Mouse (Mus musculus): Measurements from ENCODE around the gene Cartpt. TPM values are rescaled to one million over a fixed set of nuclear protein-coding genes. Genes with fewer than 3 reads are reported as not detected.

Cartpt gene
- polyA plus RNA-seq (2012; rRNA removed), result 0.22 TPM in 1 of 2 replicates, not detected in the other

DNA sequence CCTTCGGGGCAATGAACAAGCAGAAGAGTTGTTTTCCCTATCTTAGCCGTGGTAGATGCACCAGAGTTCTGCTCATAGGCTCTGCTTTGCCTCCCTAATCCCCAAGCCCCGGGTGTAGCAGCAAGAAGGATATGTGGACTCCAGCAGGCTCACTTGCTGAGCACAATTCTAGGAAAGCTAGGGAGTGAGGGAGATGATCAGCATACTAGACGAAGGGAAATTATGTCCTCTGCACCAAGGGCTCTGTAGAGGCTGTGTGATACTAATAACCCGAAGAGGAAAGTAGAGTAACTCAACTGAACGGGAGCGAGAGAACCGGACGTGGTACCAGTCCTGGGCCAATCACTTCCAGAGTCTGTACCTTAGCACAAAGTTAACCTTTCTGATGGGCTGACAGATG lies at the start of gene Cartpt:
Gene Cartpt (minus strand): TSS at position 127 of the 400 bp plus-strand sequence.
- H3K4me3 ChIP-seq (ENCODE audit: control insufficient read depth, insufficient read depth, low read length), result no peak within 1 kb of the TSS
- WGBS, result 53% methylated on average over 9 of the region's 9 CpGs
- H3K4me1 ChIP-seq (replicated peaks; ENCODE audit: control insufficient read depth, insufficient read depth, low read length), result no peaks in the 10 kb centered on the region
- peaks cover 4% of the 10 kb centered on the region; the same call in 1 of the 2 replicates for H3K27me3 ChIP-seq (ENCODE audit: control insufficient read depth, insufficient read depth, low read length)
- no peaks in the 10 kb centered on the region for H3K36me3 ChIP-seq (ENCODE audit: control insufficient read depth, insufficient read depth, low read length)
- H3K27ac ChIP-seq (ENCODE audit: control insufficient read depth, insufficient read depth, low read length), result no peak within 1 kb of the TSS
- no peak for TF ChIP-seq POLR2A (IDR thresholded peaks at IDR 0.05; ENCODE audit: control insufficient read depth, extremely low read depth, insufficient read depth, low read length, poor library complexity)
- no peak for TF ChIP-seq CTCF (IDR thresholded peaks at IDR 0.05; ENCODE audit: borderline replicate concordance, control insufficient read depth, extremely low read depth, insufficient read depth, low read length, poor library complexity)
- no peak for DNase-seq

DNA sequence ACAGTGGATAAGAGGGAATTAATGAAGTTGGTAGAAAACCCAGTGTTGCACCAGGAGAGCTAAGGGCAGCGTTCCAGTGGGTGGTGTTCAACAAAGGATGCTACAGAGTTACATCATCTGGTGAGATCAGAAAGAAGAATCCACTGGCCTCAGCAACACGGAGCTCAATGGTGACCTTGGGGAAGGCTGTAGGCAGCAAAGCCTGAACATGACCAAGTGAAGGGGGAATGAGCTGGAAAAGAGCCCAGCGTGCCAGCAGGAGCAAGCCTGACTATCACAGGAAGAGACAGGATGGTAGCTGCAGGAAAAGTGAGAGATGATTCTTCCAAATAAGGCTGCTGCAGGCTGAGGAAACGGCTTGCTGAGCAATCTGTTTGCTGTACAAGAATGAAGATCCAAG lies 46.5 kb upstream of the Cartpt start:
- H3K36me3 ChIP-seq (ENCODE audit: control insufficient read depth, insufficient read depth, low read length), result no peaks in the 10 kb centered on the region
- H3K4me1 ChIP-seq (replicated peaks; ENCODE audit: control insufficient read depth, insufficient read depth, low read length), result no peaks in the 10 kb centered on the region
- no peak overlapping the region for H3K4me3 ChIP-seq (ENCODE audit: control insufficient read depth, insufficient read depth, low read length)
- 95% methylated on average over 4 of the region's 4 CpGs for WGBS
- no peak for DNase-seq
- no peaks in the 10 kb centered on the region for H3K27me3 ChIP-seq (ENCODE audit: control insufficient read depth, insufficient read depth, low read length)
- TF ChIP-seq POLR2A (IDR thresholded peaks at IDR 0.05; ENCODE audit: control insufficient read depth, extremely low read depth, insufficient read depth, low read length, poor library complexity), result no peak
- TF ChIP-seq CTCF (IDR thresholded peaks at IDR 0.05; ENCODE audit: borderline replicate concordance, control insufficient read depth, extremely low read depth, insufficient read depth, low read length, poor library complexity), result no peak
- H3K27ac ChIP-seq (ENCODE audit: control insufficient read depth, insufficient read depth, low read length), result no peak overlapping the region

DNA sequence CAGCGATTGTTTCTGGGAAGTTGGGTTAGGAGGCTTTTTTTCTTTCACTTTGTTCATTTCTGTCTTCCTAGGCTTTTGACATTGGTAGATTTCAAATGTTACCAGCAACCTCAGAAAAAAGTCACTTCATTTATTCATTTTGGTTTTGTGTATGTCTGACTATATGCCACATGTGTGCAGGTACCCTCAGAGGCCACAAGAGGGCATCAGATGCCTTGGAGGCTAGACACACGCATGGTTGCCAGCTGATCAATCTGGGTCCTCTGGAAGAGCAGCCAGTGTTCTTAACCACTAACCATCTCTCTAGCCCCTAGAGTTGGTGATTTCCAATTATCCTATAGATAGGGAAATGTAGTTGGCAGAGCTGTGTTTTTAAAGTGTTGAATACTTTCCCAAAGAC lies 42.6 kb upstream of the Cartpt start:
- no peak overlapping the region for H3K27ac ChIP-seq (ENCODE audit: control insufficient read depth, insufficient read depth, low read length)
- H3K4me1 ChIP-seq (replicated peaks; ENCODE audit: control insufficient read depth, insufficient read depth, low read length), result peaks cover 3% of the 10 kb centered on the region; the same call in 1 of the 2 replicates
- H3K4me3 ChIP-seq (ENCODE audit: control insufficient read depth, insufficient read depth, low read length), result no peak overlapping the region
- no peaks in the 10 kb centered on the region for H3K36me3 ChIP-seq (ENCODE audit: control insufficient read depth, insufficient read depth, low read length)
- H3K27me3 ChIP-seq (ENCODE audit: control insufficient read depth, insufficient read depth, low read length), result no peaks in the 10 kb centered on the region
- no peak for DNase-seq
- no peak for TF ChIP-seq POLR2A (IDR thresholded peaks at IDR 0.05; ENCODE audit: control insufficient read depth, extremely low read depth, insufficient read depth, low read length, poor library complexity)
- WGBS, result 99% methylated on average over 2 of the region's 2 CpGs

DNA sequence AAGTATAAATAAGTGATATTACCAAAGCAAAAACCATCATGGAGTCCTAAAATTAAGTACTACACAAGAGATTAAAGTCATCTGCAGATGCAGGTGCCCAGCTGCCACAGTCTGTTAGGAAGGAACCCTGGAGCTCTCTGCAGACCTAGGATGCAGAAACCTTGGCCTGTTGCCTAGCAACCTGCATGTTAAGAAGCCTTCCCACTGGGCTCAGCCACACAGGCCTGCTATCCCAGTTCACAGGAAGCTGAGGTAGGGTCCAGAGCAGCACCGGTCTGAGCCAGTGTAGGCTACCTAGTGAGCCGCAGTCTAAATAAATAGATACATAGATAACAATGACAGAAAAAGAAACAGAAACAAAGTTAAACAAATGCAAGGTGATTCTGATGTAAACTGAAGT lies 39.7 kb upstream of the Cartpt start:
- DNase-seq, result no peak
- peaks cover 3% of the 10 kb centered on the region; the same call in 1 of the 2 replicates for H3K4me1 ChIP-seq (replicated peaks; ENCODE audit: control insufficient read depth, insufficient read depth, low read length)
- 70% methylated on average over 2 of the region's 2 CpGs for WGBS
- no peak for TF ChIP-seq CTCF (IDR thresholded peaks at IDR 0.05; ENCODE audit: borderline replicate concordance, control insufficient read depth, extremely low read depth, insufficient read depth, low read length, poor library complexity)
- no peak for TF ChIP-seq POLR2A (IDR thresholded peaks at IDR 0.05; ENCODE audit: control insufficient read depth, extremely low read depth, insufficient read depth, low read length, poor library complexity)
- H3K4me3 ChIP-seq (ENCODE audit: control insufficient read depth, insufficient read depth, low read length), result no peak overlapping the region
- H3K27me3 ChIP-seq (ENCODE audit: control insufficient read depth, insufficient read depth, low read length), result no peaks in the 10 kb centered on the region
- no peak overlapping the region for H3K27ac ChIP-seq (ENCODE audit: control insufficient read depth, insufficient read depth, low read length)
- no peaks in the 10 kb centered on the region for H3K36me3 ChIP-seq (ENCODE audit: control insufficient read depth, insufficient read depth, low read length)

DNA sequence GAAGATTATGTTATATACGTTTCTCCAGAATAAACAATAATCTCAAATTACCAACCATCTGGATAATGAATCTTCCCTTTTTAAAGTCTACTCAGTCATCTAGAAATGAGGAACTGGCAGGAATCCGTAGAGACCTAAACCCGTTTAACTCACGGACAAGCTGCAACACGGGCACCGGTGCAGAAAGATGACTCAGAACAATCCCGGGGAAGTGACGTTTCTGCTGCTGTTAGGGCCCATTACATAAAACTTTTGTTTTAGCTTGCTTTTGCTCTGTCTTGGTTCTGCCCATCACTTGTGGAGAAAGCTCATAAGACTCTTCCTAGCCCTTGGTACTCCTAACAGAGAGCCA lies 38.4 kb upstream of the Cartpt start:
- no peak for DNase-seq
- no peaks in the 10 kb centered on the region for H3K27me3 ChIP-seq (ENCODE audit: control insufficient read depth, insufficient read depth, low read length)
- no peak overlapping the region for H3K4me3 ChIP-seq (ENCODE audit: control insufficient read depth, insufficient read depth, low read length)
- no peak for TF ChIP-seq CTCF (IDR thresholded peaks at IDR 0.05; ENCODE audit: borderline replicate concordance, control insufficient read depth, extremely low read depth, insufficient read depth, low read length, poor library complexity)
- no peak for TF ChIP-seq POLR2A (IDR thresholded peaks at IDR 0.05; ENCODE audit: control insufficient read depth, extremely low read depth, insufficient read depth, low read length, poor library complexity)
- H3K27ac ChIP-seq (ENCODE audit: control insufficient read depth, insufficient read depth, low read length), result no peak overlapping the region
- H3K36me3 ChIP-seq (ENCODE audit: control insufficient read depth, insufficient read depth, low read length), result no peaks in the 10 kb centered on the region
- H3K4me1 ChIP-seq (replicated peaks; ENCODE audit: control insufficient read depth, insufficient read depth, low read length), result peaks cover 3% of the 10 kb centered on the region; the same call in 1 of the 2 replicates
- 2% methylated on average over 8 of the region's 8 CpGs for WGBS

DNA sequence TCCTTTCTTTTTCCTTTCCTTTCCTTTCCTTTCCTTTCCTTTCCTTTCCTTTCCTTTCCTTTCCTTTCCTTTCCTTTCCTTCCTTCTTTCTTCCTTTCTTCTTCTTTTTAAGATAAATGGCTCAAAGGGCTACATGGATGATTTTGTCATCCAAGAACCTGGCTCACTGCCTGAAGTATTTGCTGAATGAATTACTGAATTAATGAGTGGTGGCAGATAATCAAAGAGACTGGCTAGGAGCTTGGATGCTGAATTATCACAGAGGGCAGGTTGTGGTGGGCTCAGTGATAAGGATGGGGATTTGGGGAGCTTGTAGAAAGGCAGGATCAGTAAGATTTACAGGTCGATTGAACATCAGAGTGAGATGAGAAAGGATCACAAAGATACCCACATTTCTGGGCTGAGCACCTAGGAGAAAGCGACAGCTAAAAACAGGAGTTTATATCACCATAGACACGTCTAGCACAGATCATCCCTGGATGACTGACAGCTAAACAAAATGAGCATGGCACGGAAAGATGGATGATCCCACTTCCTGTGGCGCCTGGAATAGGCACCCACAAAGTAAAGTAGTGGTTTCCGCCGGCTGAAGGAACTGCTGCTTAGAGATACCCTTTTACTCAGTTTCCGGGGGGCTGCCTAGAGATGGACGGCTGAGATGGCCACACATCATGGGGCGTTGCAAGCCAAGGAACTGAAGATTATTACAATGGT lies 37.9 kb upstream of the Cartpt start:
- H3K4me3 ChIP-seq (ENCODE audit: control insufficient read depth, insufficient read depth, low read length), result no peak overlapping the region
- TF ChIP-seq POLR2A (IDR thresholded peaks at IDR 0.05; ENCODE audit: control insufficient read depth, extremely low read depth, insufficient read depth, low read length, poor library complexity) (no peak), CTCF (IDR thresholded peaks at IDR 0.05; ENCODE audit: borderline replicate concordance, control insufficient read depth, extremely low read depth, insufficient read depth, low read length, poor library complexity) (no peak)
- DNase-seq, result no peak
- no peaks in the 10 kb centered on the region for H3K27me3 ChIP-seq (ENCODE audit: control insufficient read depth, insufficient read depth, low read length)
- 6% methylated on average over 10 of the region's 10 CpGs for WGBS
- H3K4me1 ChIP-seq (replicated peaks; ENCODE audit: control insufficient read depth, insufficient read depth, low read length), result peaks cover 6% of the 10 kb centered on the region
- no peak overlapping the region for H3K27ac ChIP-seq (ENCODE audit: control insufficient read depth, insufficient read depth, low read length)
- no peaks in the 10 kb centered on the region for H3K36me3 ChIP-seq (ENCODE audit: control insufficient read depth, insufficient read depth, low read length)

DNA sequence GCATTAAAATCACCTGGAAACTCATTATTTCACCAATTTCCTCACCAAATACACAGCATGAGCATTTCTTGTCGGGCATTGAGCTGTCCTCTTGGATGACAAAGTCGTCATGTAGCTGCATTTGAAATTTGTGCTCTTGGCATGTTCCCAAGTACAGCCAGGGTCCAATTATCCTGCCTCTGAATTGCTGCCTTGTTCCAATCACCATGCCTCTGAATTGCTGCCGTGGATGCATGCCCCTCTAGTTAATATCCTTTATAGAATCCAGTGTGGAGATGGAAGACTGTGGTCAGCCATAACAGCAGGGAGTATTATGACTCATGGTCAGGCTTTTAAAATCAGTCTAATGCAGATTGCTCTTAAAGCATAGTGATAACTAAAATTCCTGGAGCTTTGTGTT lies 36.9 kb upstream of the Cartpt start:
- no peak for TF ChIP-seq POLR2A (IDR thresholded peaks at IDR 0.05; ENCODE audit: control insufficient read depth, extremely low read depth, insufficient read depth, low read length, poor library complexity)
- no peak for TF ChIP-seq CTCF (IDR thresholded peaks at IDR 0.05; ENCODE audit: borderline replicate concordance, control insufficient read depth, extremely low read depth, insufficient read depth, low read length, poor library complexity)
- Histone ChIP-seq H3K4me3 (ENCODE audit: control insufficient read depth, insufficient read depth, low read length) (no peak overlapping the region), H3K27ac (ENCODE audit: control insufficient read depth, insufficient read depth, low read length) (no peak overlapping the region), H3K27me3 (ENCODE audit: control insufficient read depth, insufficient read depth, low read length) (no peaks in the 10 kb centered on the region), H3K36me3 (ENCODE audit: control insufficient read depth, insufficient read depth, low read length) (no peaks in the 10 kb centered on the region), H3K4me1 (replicated peaks; ENCODE audit: control insufficient read depth, insufficient read depth, low read length) (peaks cover 8% of the 10 kb centered on the region)
- 92% methylated on average over 3 of the region's 3 CpGs for WGBS
- no peak for DNase-seq
